Mouse (Mus musculus) cerebellum, adult 18-20 months (tissue): Measurements from ENCODE around the gene Osm.

Experiments
- DNase-seq, 2 experiments: peaks; one replicate each; pipeline ENCODE4 v3.0.0; 2021

Gene Osm

DNA sequence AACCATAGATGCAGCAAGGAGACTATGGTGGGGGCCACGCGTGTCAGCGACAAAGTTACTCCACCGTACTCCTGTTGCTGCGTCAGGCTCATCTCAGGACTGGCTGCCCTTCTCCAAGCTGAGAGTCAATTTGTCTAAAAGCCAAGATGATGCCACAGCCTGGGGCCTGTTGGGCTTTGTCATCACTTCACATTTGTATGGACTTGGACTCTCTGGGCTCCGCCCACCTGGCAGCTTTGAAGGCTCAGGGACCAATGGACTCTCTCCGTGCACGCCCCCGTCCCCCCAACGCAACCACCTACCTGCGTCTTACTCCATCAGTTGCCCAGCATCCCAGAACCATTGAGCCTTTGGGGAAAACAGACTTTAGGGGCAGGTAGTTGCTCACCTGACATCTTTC is 35.3 kb downstream of the Osm start:
- DNase-seq, result no peak

DNA sequence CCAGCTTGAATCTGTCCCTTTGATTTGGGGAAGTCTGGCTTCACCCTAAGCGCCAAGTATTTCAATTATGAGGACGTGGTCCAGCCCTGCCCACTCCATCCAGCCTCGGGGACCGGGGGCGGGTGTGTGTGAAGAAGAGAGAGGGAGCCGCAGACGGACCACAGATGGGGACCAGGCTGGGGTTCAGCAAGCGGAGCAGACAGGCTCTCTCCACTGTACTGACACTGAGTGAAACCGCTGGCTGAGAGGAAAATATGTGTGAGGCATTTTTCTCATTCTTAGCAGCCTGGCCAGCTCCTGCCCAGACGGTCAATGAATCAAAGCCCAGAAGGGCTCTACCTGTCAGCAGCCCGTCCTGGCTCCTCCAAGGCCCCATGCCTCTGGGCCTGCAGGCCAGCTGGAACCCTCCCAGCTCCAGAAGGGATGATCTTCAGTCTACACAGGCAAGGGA is 40.2 kb downstream of the Osm start:
- DNase-seq, result no peak

DNA sequence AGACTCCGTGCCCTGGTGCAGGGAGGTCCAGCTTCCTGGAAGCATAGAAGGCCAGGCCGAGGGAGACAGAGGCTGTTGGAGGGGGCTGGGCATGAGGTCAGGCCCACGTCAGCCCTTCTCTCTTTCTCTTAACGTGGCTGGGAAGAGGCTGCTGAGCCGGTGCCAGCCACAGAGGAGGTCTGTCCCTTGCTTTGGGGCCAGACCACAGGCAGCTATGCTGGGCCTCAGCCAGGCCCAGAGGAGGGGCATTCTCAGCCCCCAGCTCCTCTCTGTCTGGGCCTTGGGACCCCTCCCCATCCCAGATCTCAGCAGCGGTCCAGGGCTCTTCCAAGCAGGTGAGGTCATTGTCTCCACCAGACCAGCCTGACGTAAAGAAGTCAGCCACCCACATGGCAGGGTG is 43.7 kb downstream of the Osm start:
- no peak for DNase-seq

GRCm38 (mm10) chr11:4281852-4282251 is 45.6 kb downstream of the Osm start:
- DNase-seq, result no peak

- no peak for DNase-seq
Observed at GRCm38 (mm10) chr11:4283627-4284026, 47.4 kb downstream of the Osm start.

GRCm38 (mm10) chr11:4289280-4289679 is 53.1 kb downstream of the Osm start:
- DNase-seq, result peak in 1 of 2 experiments; percentile 24
